In genomic region chr6:108647094-108647493, GRCm38 (mm10) we compare ENCODE assay signal across 24 mouse cellular contexts. TPM values are rescaled to one million over a fixed set of nuclear protein-coding genes. Genes with fewer than 3 reads are reported as not detected.
DNase-seq lines count a peak whose midpoint lies in the region; ATAC-seq and TF ChIP-seq lines count a peak whose summit lies in the region.
"Had no signal": no experiment of that assay in that cellular context is flagged by ENCODE, and none has a peak within 500 bp of the region (broad histone marks: within the 10 kb centered on the region; RNA-seq: fewer than 3 reads in every experiment).

No protein-coding gene starts in this region.

- no peak overlapping the region for H3K4me3 ChIP-seq in liver, adult 2 months (ENCODE audit: insufficient read depth, low read depth, low read length)
- H3K4me3 ChIP-seq in liver, embryonic 12.5 days = no peak overlapping the region
- no peak overlapping the region for H3K4me3 ChIP-seq in intestine, embryonic 16.5 days (ENCODE audit: low read length)
- no peak overlapping the region for H3K4me3 ChIP-seq in small intestine, adult 2 months (ENCODE audit: low read depth, low read length)
- H3K4me3 ChIP-seq: embryonic facial prominence, embryonic 12.5 days; embryonic facial prominence, embryonic 15.5 days; gastrocnemius, adult 2 months; heart, embryonic 13.5 days had no signal

- no peak for TF ChIP-seq CTCF in liver, adult 2 months (IDR thresholded peaks at IDR 0.05; ENCODE audit: low read depth, low read length)
- no peak for TF ChIP-seq CTCF in small intestine, adult 2 months (IDR thresholded peaks at IDR 0.05; ENCODE audit: extremely low read depth, insufficient read length, insufficient replicate concordance, low read depth, low read length)

- H3K27me3 ChIP-seq in liver, adult 2 months (ENCODE audit: control insufficient read depth, insufficient read depth, low read length) = no peaks in the 10 kb centered on the region
- no peaks in the 10 kb centered on the region for H3K27me3 ChIP-seq in liver, embryonic 12.5 days (replicated peaks)
- H3K27me3 ChIP-seq in intestine, embryonic 16.5 days (replicated peaks; ENCODE audit: control insufficient read depth, insufficient read depth, low read length) = no peaks in the 10 kb centered on the region
- H3K27me3 ChIP-seq in small intestine, adult 2 months (ENCODE audit: control insufficient read depth, insufficient read depth, low read length) = no peaks in the 10 kb centered on the region
- H3K27me3 ChIP-seq: embryonic facial prominence, embryonic 12.5 days; embryonic facial prominence, embryonic 15.5 days; heart, embryonic 13.5 days had no signal

- WGBS in liver, adult 2 months = 59% methylated on average over 3 of the region's 3 CpGs
- 30% methylated on average over 3 of the region's 3 CpGs for WGBS in liver, embryonic 12.5 days (ENCODE audit: insufficient replicate concordance)
- 30% methylated on average over 3 of the region's 3 CpGs for WGBS in intestine, embryonic 16.5 days
- 19% methylated on average over 3 of the region's 3 CpGs for WGBS in small intestine, adult 2 months

- H3K79me2 ChIP-seq in liver, adult 2 months (ENCODE audit: control insufficient read depth, insufficient read depth, low read length) = no peaks in the 10 kb centered on the region

- peak overlapping the region; percentile 17; the same call in 1 of the 2 replicates for H3K27ac ChIP-seq in liver, adult 2 months (replicated peaks; ENCODE audit: insufficient read depth, low read depth, low read length)
- H3K27ac ChIP-seq in liver, embryonic 12.5 days = no peak overlapping the region
- peak overlapping the region; percentile 53; the same call in 1 of the 2 replicates for H3K27ac ChIP-seq in intestine, embryonic 16.5 days (ENCODE audit: low read length)
- 0 out of 2 replicates have a peak overlapping the region, but pooled peaks have one; percentile 17 for H3K27ac ChIP-seq in small intestine, adult 2 months (ENCODE audit: insufficient read depth, low read depth, low read length)
- H3K27ac ChIP-seq: embryonic facial prominence, embryonic 12.5 days; embryonic facial prominence, embryonic 15.5 days; gastrocnemius, adult 2 months; heart, embryonic 13.5 days; hindbrain, embryonic 14.5 days; hindbrain, postnatal 0 days had no signal

- no peak overlapping the region for H3K9ac ChIP-seq in liver, adult 2 months (ENCODE audit: low read depth, low read length)
- no peak overlapping the region for H3K9ac ChIP-seq in liver, embryonic 12.5 days
- no peak overlapping the region for H3K9ac ChIP-seq in intestine, embryonic 16.5 days (ENCODE audit: low read depth, low read length)
- H3K9ac ChIP-seq: embryonic facial prominence, embryonic 12.5 days; embryonic facial prominence, embryonic 15.5 days; forebrain, postnatal 0 days; heart, embryonic 13.5 days; hindbrain, embryonic 14.5 days had no signal

- no peaks in the 10 kb centered on the region for H3K9me3 ChIP-seq in liver, embryonic 12.5 days (replicated peaks)
- H3K9me3 ChIP-seq in intestine, embryonic 16.5 days (ENCODE audit: control insufficient read depth, low read length) = no peaks in the 10 kb centered on the region
- H3K9me3 ChIP-seq: embryonic facial prominence, embryonic 12.5 days; embryonic facial prominence, embryonic 15.5 days; heart, embryonic 13.5 days had no signal

- H3K4me2 ChIP-seq in liver, embryonic 12.5 days = no peak overlapping the region
- no peak overlapping the region for H3K4me2 ChIP-seq in intestine, embryonic 16.5 days (ENCODE audit: low read depth, low read length)
- H3K4me2 ChIP-seq: embryonic facial prominence, embryonic 12.5 days; embryonic facial prominence, embryonic 15.5 days; heart, embryonic 13.5 days; hindbrain, embryonic 14.5 days had no signal

- peak; percentile 48 for DNase-seq in liver, adult 2 months (ENCODE audit: extremely low read depth, low read depth, low spot score)
- no peak for DNase-seq in thymus, postnatal 14 days
- no peak for DNase-seq in layer of hippocampus, adult 18-20 months (ENCODE audit: low spot score in 2 of 2)
- DNase-seq: adrenal gland, adult 2 months; adrenal gland, postnatal 25 days; cerebellum, adult 11-12 months; cerebellum, adult 8-10 months; cerebellum, postnatal 10 days; cerebellum, postnatal 36 days; forebrain, postnatal 0 days; gastrocnemius, adult 2 months; gastrocnemius, postnatal 14 days; heart, adult 18-20 months; heart, postnatal 14 days; heart, postnatal 4 days had no signal

- H3K36me3 ChIP-seq in liver, adult 2 months (ENCODE audit: control insufficient read depth, insufficient read depth, low read length) = no peaks in the 10 kb centered on the region
- H3K36me3 ChIP-seq in liver, embryonic 12.5 days = no peaks in the 10 kb centered on the region
- no peaks in the 10 kb centered on the region for H3K36me3 ChIP-seq in intestine, embryonic 16.5 days (ENCODE audit: control insufficient read depth, insufficient read depth, low read length)
- no peaks in the 10 kb centered on the region for H3K36me3 ChIP-seq in small intestine, adult 2 months (ENCODE audit: control insufficient read depth, insufficient read depth, low read length)
- H3K36me3 ChIP-seq: embryonic facial prominence, embryonic 12.5 days; embryonic facial prominence, embryonic 15.5 days; heart, embryonic 13.5 days had no signal

- TF ChIP-seq POLR2A in liver, adult 2 months (IDR thresholded peaks at IDR 0.05; ENCODE audit: extremely low read depth, insufficient read depth, low read length) = no peak
- TF ChIP-seq POLR2A in small intestine, adult 2 months (IDR thresholded peaks at IDR 0.05; ENCODE audit: low read depth, low read length) = no peak

- ATAC-seq in liver, embryonic 12.5 days = no peak
- ATAC-seq in intestine, embryonic 16.5 days = peak; percentile 83
- ATAC-seq: CD4-positive, CD25-positive, alpha-beta regulatory T cell, adult 4 months; forebrain, postnatal 0 days; hindbrain, postnatal 0 days had no signal

- peaks cover 7% of the 10 kb centered on the region for H3K4me1 ChIP-seq in liver, adult 2 months (ENCODE audit: control insufficient read depth, insufficient read depth, low read length)
- no peaks in the 10 kb centered on the region for H3K4me1 ChIP-seq in liver, embryonic 12.5 days
- 0 out of 2 replicates have a peak, but pooled peaks cover 3% of the 10 kb centered on the region for H3K4me1 ChIP-seq in intestine, embryonic 16.5 days (ENCODE audit: control insufficient read depth, insufficient read depth, low read length)
- H3K4me1 ChIP-seq in small intestine, adult 2 months (ENCODE audit: control insufficient read depth, insufficient read depth, insufficient read length, low read length) = peaks cover 5% of the 10 kb centered on the region; the same call in 1 of the 2 replicates
- H3K4me1 ChIP-seq: embryonic facial prominence, embryonic 12.5 days; embryonic facial prominence, embryonic 15.5 days; heart, embryonic 13.5 days had no signal

RNA-seq across cellular contexts. Expression of gene Bhlhe40, which starts 13.3 kb away (rescaled TPM):
- 33.0 and 35.0 TPM in 2 replicates for total RNA-seq in liver, adult 2 months (2014; rRNA removed)
- polyA plus RNA-seq in liver, adult 2 months (2012; rRNA removed) = 16.4 and 17.4 TPM in 2 replicates
- 4.0 and 6.1 TPM in 2 replicates for polyA plus RNA-seq in liver, embryonic 12.5 days (2016; fragmentation: Nextera tagmentation; extraction: Ambion mirVana)
- 60.7 and 77.0 TPM in 2 replicates for polyA plus RNA-seq in intestine, embryonic 16.5 days (2015; fragmentation: Nextera tagmentation; extraction: Ambion mirVana)
- 10.7 and 22.2 TPM in 2 replicates for polyA plus RNA-seq in small intestine, adult 2 months (2012; rRNA removed)
- total RNA-seq in layer of hippocampus, adult 18-20 months (2021) = 100 to 1,000 TPM; 119 to 123 TPM
